Mouse (Mus musculus) erythroblast, embryonic 14.5 days (primary cell): ENCODE data around the gene Cflar.

Experiments used
- GATA1 ChIP-seq: IDR thresholded peaks from 2 replicates; pipeline ENCODE4 v1.6.1; 2012; ENCODE audit warnings: low read length, inconsistent platforms, mixed read lengths
- TAL1 ChIP-seq: IDR thresholded peaks from 3 replicates; pipeline ENCODE4 v1.6.1; 2012; ENCODE audit warnings: low read length, inconsistent platforms, mixed read lengths

- TF ChIP-seq TAL1: no peak
- TF ChIP-seq GATA1: no peak
These were observed 83.4 kb downstream of the Cflar start for GRCm38 (mm10) chr1:58794705-58795104.
